Mouse (Mus musculus) thymus, postnatal 4 days (tissue): ENCODE results near the gene Spg11.

Source experiments
- DNase-seq: peaks from one replicate; pipeline ENCODE4 v3.0.0; 2021

Gene Spg11

GRCm38 (mm10) chr2:122117961-122118958 is at the start of gene Spg11:
Gene Spg11, minus strand, starts transcription at chr2:122118386.
- peak; percentile 97 for DNase-seq

- DNase-seq = no peak
Observed at GRCm38 (mm10) chr2:122164293-122164692, 46.1 kb upstream of the Spg11 start.

- no peak for DNase-seq
Observed at GRCm38 (mm10) chr2:122163430-122164195, 45.4 kb upstream of the Spg11 start.

- DNase-seq = no peak
Observed at GRCm38 (mm10) chr2:122162529-122162928, 44.3 kb upstream of the Spg11 start.

- DNase-seq = no peak
Observed at GRCm38 (mm10) chr2:122161542-122161941, 43.4 kb upstream of the Spg11 start.

GRCm38 (mm10) chr2:122160680-122161079 is 42.5 kb upstream of the Spg11 start, which contains the start of gene Trim69:
Gene Trim69, plus strand, starts transcription at chr2:122160700.
- peak; percentile 92 for DNase-seq

- peak; percentile 50 for DNase-seq
Observed at GRCm38 (mm10) chr2:122159667-122160066, 41.5 kb upstream of the Spg11 start.

GRCm38 (mm10) chr2:122158362-122158802 is 40.2 kb upstream of the Spg11 start:
- DNase-seq = no peak

GRCm38 (mm10) chr2:122157561-122157960 is 39.4 kb upstream of the Spg11 start:
- no peak for DNase-seq

- DNase-seq = no peak
Observed at GRCm38 (mm10) chr2:122156051-122156700, 38.0 kb upstream of the Spg11 start.

- DNase-seq = no peak
Observed at GRCm38 (mm10) chr2:122155292-122155691, 37.1 kb upstream of the Spg11 start.

GRCm38 (mm10) chr2:122154479-122154878 is 36.3 kb upstream of the Spg11 start:
- no peak for DNase-seq

- DNase-seq = no peak
Observed at GRCm38 (mm10) chr2:122153681-122154365, 35.6 kb upstream of the Spg11 start.

- DNase-seq = no peak
Observed at GRCm38 (mm10) chr2:122152850-122153249, 34.7 kb upstream of the Spg11 start.

- no peak for DNase-seq
Observed at GRCm38 (mm10) chr2:122151221-122151620, 33.0 kb upstream of the Spg11 start.

- no peak for DNase-seq
Observed at GRCm38 (mm10) chr2:122149716-122150115, 31.5 kb upstream of the Spg11 start.

- DNase-seq = no peak
Observed at GRCm38 (mm10) chr2:122149316-122149715, 31.1 kb upstream of the Spg11 start.

GRCm38 (mm10) chr2:122148242-122148917 is 30.2 kb upstream of the Spg11 start:
- DNase-seq = peak; percentile 64

- DNase-seq = peak; percentile 93
Observed at GRCm38 (mm10) chr2:122147508-122148241, 29.5 kb upstream of the Spg11 start, which contains the start of gene B2m. Gene B2m, plus strand, starts transcription at chr2:122147686.

GRCm38 (mm10) chr2:122146687-122147086 is 28.5 kb upstream of the Spg11 start:
- DNase-seq = no peak

- DNase-seq = no peak
Observed at GRCm38 (mm10) chr2:122145756-122146155, 27.6 kb upstream of the Spg11 start.
